Mouse (Mus musculus) E14TG2a.4 (cell line): ENCODE data around the gene Gbf1.

Source experiments
- CTCF ChIP-seq: conservative IDR thresholded peaks from 2 replicates; pipeline ENCODE4 v1.5.1; 2014; ENCODE audit warnings: low read length
- NANOG ChIP-seq: IDR thresholded peaks from 2 replicates; pipeline ENCODE4 v1.6.1; 2014; ENCODE audit warnings: borderline replicate concordance, low read length, mixed read lengths
- POU5F1 ChIP-seq: IDR thresholded peaks from 2 replicates; pipeline ENCODE4 v1.6.1; 2014; ENCODE audit warnings: low read length, borderline replicate concordance

DNA sequence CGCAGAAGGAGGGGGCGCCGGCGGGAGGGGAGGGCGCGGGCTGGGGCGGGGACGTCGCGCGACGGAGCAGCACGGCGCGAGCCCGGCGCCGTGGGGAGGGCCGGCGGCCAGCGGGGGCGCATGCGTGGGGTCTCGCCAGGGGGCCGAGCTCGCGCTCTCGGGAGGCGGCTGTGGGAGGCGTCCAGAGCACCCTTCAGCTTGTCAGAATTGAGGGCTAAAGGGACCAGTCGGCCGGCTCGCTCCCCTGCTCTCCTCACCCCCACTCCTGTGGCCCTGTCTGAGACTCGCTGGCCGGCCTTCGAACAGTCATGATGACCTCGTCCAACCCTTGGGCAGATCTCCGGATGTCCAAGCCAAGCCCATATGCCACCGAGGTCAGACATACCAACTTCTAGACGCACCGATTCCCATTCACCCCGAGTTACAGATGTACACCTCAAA, 165.7 kb downstream of the Gbf1 start:
- TF ChIP-seq CTCF: no peak
- no peak for TF ChIP-seq NANOG
- TF ChIP-seq POU5F1: no peak
